Mouse (Mus musculus): ENCODE results near the gene Zbtb41. TPM values are rescaled to one million over a fixed set of nuclear protein-coding genes. Genes with fewer than 3 reads are reported as not detected.
"Not testable (repeated sequence)": the region's sequence is repeated elsewhere in the genome, so short reads cannot be mapped to it uniquely, and the experiment has no call there.

The Zbtb41 gene
- total RNA-seq (2021): 10 to 100 TPM; 25.6 to 26.0 TPM

- intact Hi-C loops (cut with DNase I): no loop called here
- peak; percentile 89 to 91 for DNase-seq (ENCODE audit: low spot score in 2 of 2)
Measured at GRCm38 (mm10) chr1:139421875-139422791, at the start of gene Zbtb41. Gene Zbtb41, plus strand, starts transcription at chr1:139422288.

DNA sequence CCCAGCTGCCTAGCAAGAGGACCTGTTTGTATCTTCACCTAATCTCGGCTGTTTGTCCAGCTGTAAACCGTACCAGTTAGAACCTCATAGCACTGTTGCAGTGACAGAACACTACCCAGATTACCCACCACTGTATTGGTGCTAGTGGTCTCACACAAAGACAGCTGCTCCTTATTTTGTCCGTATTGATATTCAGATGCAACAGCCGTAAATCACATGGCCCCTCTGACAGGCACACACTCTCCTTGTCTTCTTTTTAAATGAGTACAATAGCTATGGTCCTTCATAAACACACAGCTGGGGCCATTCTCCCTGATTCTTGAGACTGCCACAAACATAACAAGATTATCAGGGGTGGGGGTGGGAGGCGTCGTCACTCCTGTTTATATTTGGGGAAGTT is 46.2 kb upstream of the Zbtb41 start:
- no peak for DNase-seq (ENCODE audit: low spot score in 2 of 2)
- intact Hi-C loops (cut with DNase I): no loop called here

GRCm38 (mm10) chr1:139376638-139377286 is 45.3 kb upstream of the Zbtb41 start, which contains the start of gene Crb1:
Gene Crb1, minus strand, starts transcription at chr1:139377100.
- intact Hi-C loops (cut with DNase I): no loop called here
- no peak for DNase-seq (ENCODE audit: low spot score in 2 of 2)

GRCm38 (mm10) chr1:139378861-139379620 is 43.0 kb upstream of the Zbtb41 start:
- intact Hi-C loops (cut with DNase I): no loop called here

GRCm38 (mm10) chr1:139379621-139379984 is 42.5 kb upstream of the Zbtb41 start:
- intact Hi-C loops (cut with DNase I): no loop called here
- DNase-seq (ENCODE audit: low spot score in 2 of 2): no peak

More at GRCm38 (mm10) chr1:139378861-139379620, 43.0 kb upstream of the Zbtb41 start:
- DNase-seq (ENCODE audit: low spot score in 2 of 2): no peak

- DNase-seq (ENCODE audit: low spot score in 2 of 2): no peak
- intact Hi-C loops (cut with DNase I): no loop called here
Measured at GRCm38 (mm10) chr1:139391747-139392146, 30.3 kb upstream of the Zbtb41 start.

DNA sequence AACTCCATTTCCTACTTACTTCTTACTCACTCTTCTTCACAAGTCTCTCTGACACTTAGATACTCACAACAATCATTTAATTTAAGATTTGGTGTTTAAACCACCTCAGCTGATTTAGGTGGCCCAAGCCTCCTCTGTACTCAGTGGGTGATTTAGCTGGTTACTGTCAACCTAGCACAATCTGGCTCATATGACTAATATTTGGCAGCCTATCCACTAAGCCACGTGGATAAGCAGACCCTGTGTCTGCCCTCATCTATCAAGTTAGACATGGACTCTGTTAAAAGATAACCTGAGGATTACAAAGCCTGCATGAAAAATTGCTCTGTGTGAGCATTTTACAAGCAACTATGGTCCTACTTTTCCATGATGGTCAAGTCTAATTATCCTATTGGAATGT is 25.5 kb upstream of the Zbtb41 start:
- intact Hi-C loops (cut with DNase I): no loop called here
- no peak for DNase-seq (ENCODE audit: low spot score in 2 of 2)

DNA sequence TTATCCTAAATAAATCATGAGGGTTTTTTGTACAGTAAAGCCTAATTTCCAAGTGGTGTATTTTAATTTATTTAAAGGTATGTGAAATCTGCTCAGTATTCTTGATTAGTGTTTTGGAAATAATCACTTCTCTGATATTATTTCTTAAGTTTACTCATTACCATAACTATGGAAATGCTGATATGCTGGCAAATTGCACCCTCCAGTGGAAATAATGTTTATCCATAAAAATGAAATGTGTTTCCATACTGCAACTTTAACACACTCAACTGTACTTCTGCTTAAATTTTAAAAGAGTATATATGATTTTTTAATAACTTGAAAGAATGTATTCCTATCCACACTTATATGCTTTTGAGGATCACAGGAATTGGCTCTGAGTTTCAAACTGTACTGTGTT is 16.3 kb upstream of the Zbtb41 start:
- intact Hi-C loops (cut with DNase I): no loop called here

GRCm38 (mm10) chr1:139407701-139408100 is 14.4 kb upstream of the Zbtb41 start:
- intact Hi-C loops (cut with DNase I): no loop called here
- no peak for DNase-seq (ENCODE audit: low spot score in 2 of 2)

More for the DNA sequence above, 16.3 kb upstream of the Zbtb41 start:
- DNase-seq (ENCODE audit: low spot score in 2 of 2): no peak

DNA sequence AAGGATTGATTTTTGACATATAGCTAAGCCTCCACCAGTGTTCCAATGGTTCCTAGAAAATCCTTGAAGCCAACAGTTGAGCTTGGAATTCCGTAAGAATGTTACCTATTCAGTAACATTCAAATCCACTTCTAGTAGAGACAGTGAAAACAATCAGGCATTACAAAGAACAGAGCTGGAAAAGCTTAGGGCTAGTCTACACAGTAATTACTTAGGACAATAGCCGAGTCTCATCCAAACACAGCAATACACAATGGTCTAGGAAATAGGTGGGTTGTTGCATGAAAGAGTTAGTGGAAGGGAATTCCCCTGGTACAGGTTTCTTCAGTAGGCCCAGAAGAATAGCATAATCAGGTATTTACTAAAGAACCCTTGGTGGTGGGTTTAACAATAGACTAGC is 9.7 kb upstream of the Zbtb41 start:
- intact Hi-C loops (cut with DNase I); DNase-seq (ENCODE audit: low spot score in 2 of 2): not testable (repeated sequence)

- intact Hi-C loops (cut with DNase I): no loop called here
- DNase-seq (ENCODE audit: low spot score in 2 of 2): no peak
Measured at GRCm38 (mm10) chr1:139413465-139413864, 8.6 kb upstream of the Zbtb41 start.

DNA sequence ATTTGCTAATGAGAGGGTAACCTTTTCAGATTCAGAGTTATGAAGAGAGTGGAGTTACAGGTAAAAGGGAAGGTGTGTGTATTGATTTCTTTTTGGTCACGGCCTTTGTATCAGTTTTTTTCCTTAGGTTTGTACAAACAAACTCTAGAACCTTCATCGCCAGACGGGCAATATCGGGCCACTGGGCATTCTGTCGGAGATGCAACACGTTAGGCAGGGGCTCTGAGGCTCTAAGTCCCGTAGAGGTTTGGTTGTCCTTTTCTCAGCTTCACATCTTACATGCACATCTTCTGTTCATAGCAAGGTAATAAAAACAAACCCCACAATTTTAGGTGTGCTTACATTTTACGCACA is 590 bp upstream of the Zbtb41 start:
- intact Hi-C loops (cut with DNase I): no loop called here

DNA sequence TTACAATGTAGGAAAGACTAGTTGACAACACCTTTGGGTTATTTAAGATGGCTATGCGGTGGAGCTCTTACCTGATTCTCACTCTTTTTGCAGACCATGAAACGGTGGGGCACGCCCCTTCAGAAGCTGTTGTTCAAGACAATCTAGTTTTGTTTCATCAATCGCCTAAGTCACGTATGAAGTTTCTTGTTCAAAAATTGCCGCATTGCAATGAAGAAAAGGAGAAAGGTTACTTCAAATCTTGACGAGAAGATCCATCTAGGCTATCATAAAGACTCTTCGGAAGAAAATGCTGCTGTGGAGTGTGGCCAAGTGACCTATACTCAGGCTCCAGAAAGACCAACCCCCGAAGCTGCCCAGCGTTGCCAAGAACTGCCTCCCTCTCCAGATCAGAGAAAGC is 853 bp downstream of the Zbtb41 start:
- intact Hi-C loops (cut with DNase I): no loop called here

More for the DNA sequence above, 590 bp upstream of the Zbtb41 start:
- no peak for DNase-seq (ENCODE audit: low spot score in 2 of 2)

DNA sequence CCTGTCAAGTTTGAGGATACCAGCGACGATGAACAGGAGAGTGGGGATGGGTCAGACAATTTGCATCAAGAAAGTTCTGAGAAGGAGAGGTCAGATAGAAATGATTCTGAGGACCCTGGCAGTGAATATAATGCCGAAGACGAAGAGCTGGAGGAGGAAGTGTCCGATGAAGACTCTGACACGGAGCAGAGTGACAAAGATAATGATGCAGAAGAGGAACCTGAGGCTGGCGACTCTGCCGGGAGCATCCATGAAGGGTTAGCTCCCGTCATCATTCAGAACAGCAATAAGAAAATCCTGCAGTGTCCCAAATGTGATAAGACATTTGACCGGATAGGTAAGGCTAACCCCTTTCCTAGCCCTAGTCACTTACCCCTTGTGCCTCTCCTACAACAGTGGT is 1.8 kb downstream of the Zbtb41 start:
- DNase-seq (ENCODE audit: low spot score in 2 of 2): no peak
- intact Hi-C loops (cut with DNase I): no loop called here

More for the DNA sequence above, 853 bp downstream of the Zbtb41 start:
- DNase-seq (ENCODE audit: low spot score in 2 of 2): no peak

DNA sequence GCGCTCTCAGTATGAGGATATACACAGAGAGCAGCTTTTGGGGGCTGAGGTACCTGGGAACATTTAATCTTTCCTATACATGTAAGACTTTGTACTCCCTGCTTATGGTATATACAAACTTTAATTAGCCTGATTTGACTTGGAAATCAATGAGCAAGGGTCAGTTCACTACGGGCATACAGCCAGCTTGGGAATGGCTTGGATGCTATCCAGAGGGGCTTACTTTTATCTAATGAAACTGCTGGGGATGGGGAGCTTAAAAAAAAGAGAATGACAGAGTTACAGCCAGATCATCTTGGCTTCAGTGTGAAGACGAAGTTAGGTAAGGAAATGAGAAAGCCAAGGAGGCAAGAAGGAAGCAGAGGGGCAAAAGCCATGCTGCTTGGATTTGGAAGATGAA is 2.9 kb downstream of the Zbtb41 start:
- DNase-seq (ENCODE audit: low spot score in 2 of 2): no peak
- intact Hi-C loops (cut with DNase I): no loop called here

GRCm38 (mm10) chr1:139438373-139438772 is 16.3 kb downstream of the Zbtb41 start:
- intact Hi-C loops (cut with DNase I): no loop called here

GRCm38 (mm10) chr1:139443103-139443502 is 21.0 kb downstream of the Zbtb41 start:
- DNase-seq (ENCODE audit: low spot score in 2 of 2); intact Hi-C loops (cut with DNase I): not testable (repeated sequence)

More at GRCm38 (mm10) chr1:139438373-139438772, 16.3 kb downstream of the Zbtb41 start:
- no peak for DNase-seq (ENCODE audit: low spot score in 2 of 2)

- intact Hi-C loops (cut with DNase I): no loop called here
- peak; percentile 80 to 85 for DNase-seq (ENCODE audit: low spot score in 2 of 2)
Measured at GRCm38 (mm10) chr1:139454340-139455225, 32.5 kb downstream of the Zbtb41 start, which contains the start of gene Aspm. Gene Aspm, plus strand, starts transcription at chr1:139454772.

GRCm38 (mm10) chr1:139455226-139455869 is 33.3 kb downstream of the Zbtb41 start:
- intact Hi-C loops (cut with DNase I): no loop called here
- DNase-seq (ENCODE audit: low spot score in 2 of 2): no peak

Data from left cerebral cortex, postnatal 36 days (tissue).